ENCODE assay signal across 19 mouse cellular contexts in the genomic region with DNA sequence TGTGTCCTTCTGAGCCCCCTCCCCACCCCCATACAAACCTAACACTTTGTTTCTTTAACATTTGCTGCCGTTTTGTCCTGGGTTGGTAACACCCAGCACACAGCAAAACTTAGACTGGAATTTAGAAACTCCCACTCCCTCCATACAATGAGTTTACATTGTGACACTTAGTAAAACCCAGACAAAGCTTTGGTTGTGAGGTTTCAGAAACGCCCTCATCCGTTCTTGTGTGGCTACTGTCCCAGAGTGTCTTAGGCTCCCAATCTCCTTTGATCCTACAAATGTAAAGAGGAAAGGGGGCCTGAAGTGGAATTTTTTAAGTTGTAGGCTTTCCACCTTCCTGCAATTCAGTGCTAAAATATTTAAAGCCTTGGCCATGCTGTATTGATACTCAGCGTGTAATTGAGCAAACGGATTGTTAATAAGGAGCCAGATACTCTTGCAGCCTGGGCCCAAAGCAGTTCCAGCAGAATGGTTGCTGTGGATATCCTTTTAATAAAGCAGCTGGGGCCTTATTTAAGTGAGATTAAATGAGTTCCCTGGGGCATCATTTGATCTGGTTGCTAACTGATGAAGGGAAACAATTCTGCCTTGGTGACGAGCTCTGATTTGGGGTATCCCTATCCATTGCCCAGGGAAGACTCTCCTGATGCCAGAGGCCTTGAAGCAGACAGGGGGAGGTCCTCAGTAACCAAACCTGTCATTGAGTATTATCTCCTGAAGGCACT. TPM values are rescaled to one million over a fixed set of nuclear protein-coding genes. Genes with fewer than 3 reads are reported as not detected.
DNase-seq lines count a peak whose midpoint lies in the region; ATAC-seq and TF ChIP-seq lines count a peak whose summit lies in the region.
"Had no signal": no experiment of that assay in that cellular context is flagged by ENCODE, and none has a peak within 500 bp of the region (broad histone marks: within the 10 kb centered on the region; RNA-seq: fewer than 3 reads in every experiment).

No protein-coding gene starts in this region.

- ATAC-seq in forebrain, embryonic 14.5 days: no peak
- no peak for ATAC-seq in forebrain, embryonic 16.5 days
- no peak for ATAC-seq in hindbrain, embryonic 16.5 days
- ATAC-seq in midbrain, postnatal 0 days (ENCODE audit: low FRiP score): no peak
- ATAC-seq: intestine, embryonic 15.5 days had no signal

- intact Hi-C loops in heart, postnatal 36 days (cut with DNase I): no loop called here

- WGBS in forebrain, embryonic 14.5 days: 8% methylated on average over 6 of the region's 6 CpGs
- WGBS in forebrain, embryonic 16.5 days: 7% methylated on average over 6 of the region's 6 CpGs
- WGBS in hindbrain, embryonic 16.5 days: 29% methylated on average over 6 of the region's 6 CpGs
- WGBS in midbrain, postnatal 0 days: 15% methylated on average over 6 of the region's 6 CpGs

- no peak overlapping the region for H3K4me2 ChIP-seq in forebrain, embryonic 14.5 days (ENCODE audit: low read length)
- no peak overlapping the region for H3K4me2 ChIP-seq in forebrain, embryonic 16.5 days (ENCODE audit: low read length)
- H3K4me2 ChIP-seq in hindbrain, embryonic 16.5 days (ENCODE audit: low read length): no peak overlapping the region
- H3K4me2 ChIP-seq in midbrain, postnatal 0 days (ENCODE audit: low read depth, low read length, poor library complexity, severe bottlenecking): no peak overlapping the region
- H3K4me2 ChIP-seq: embryonic facial prominence, embryonic 13.5 days; forebrain, embryonic 12.5 days; intestine, embryonic 15.5 days; limb, embryonic 13.5 days; stomach, embryonic 15.5 days had no signal

- H3K27ac ChIP-seq in forebrain, embryonic 14.5 days (ENCODE audit: low read depth, low read length): no peak overlapping the region
- H3K27ac ChIP-seq in forebrain, embryonic 16.5 days (ENCODE audit: low read length): no peak overlapping the region
- peak overlapping the region; percentile 13; the same call in 1 of the 2 replicates for H3K27ac ChIP-seq in hindbrain, embryonic 16.5 days (ENCODE audit: low read depth, low read length)
- no peak overlapping the region for H3K27ac ChIP-seq in midbrain, postnatal 0 days (ENCODE audit: low read depth, low read length)
- H3K27ac ChIP-seq: embryonic facial prominence, embryonic 13.5 days; forebrain, embryonic 12.5 days; intestine, embryonic 15.5 days; kidney, postnatal 0 days; limb, embryonic 13.5 days; stomach, embryonic 15.5 days had no signal

- no peak for TF ChIP-seq POLR2A in brain, embryonic 14.5 days (IDR thresholded peaks at IDR 0.05; ENCODE audit: borderline replicate concordance, extremely low read depth, insufficient read depth, insufficient read length, poor library complexity, severe bottlenecking)

- no peak overlapping the region for H3K9ac ChIP-seq in forebrain, embryonic 14.5 days (ENCODE audit: low read length)
- H3K9ac ChIP-seq in forebrain, embryonic 16.5 days (replicated peaks; ENCODE audit: low read depth, low read length): no peak overlapping the region
- H3K9ac ChIP-seq in hindbrain, embryonic 16.5 days (ENCODE audit: low read depth, low read length): 0 out of 2 replicates have a peak overlapping the region, but pooled peaks have one; percentile 20
- no peak overlapping the region for H3K9ac ChIP-seq in midbrain, postnatal 0 days (replicated peaks; ENCODE audit: low read length, poor library complexity, severe bottlenecking)
- H3K9ac ChIP-seq: embryonic facial prominence, embryonic 13.5 days; forebrain, embryonic 12.5 days; intestine, embryonic 15.5 days; limb, embryonic 13.5 days; stomach, embryonic 15.5 days had no signal

- H3K9me3 ChIP-seq in forebrain, embryonic 14.5 days (replicated peaks; ENCODE audit: control insufficient read depth, low read length): no peaks in the 10 kb centered on the region
- no peaks in the 10 kb centered on the region for H3K9me3 ChIP-seq in forebrain, embryonic 16.5 days (ENCODE audit: control insufficient read depth, low read length)
- no peaks in the 10 kb centered on the region for H3K9me3 ChIP-seq in hindbrain, embryonic 16.5 days (ENCODE audit: control insufficient read depth, low read length)
- no peaks in the 10 kb centered on the region for H3K9me3 ChIP-seq in midbrain, postnatal 0 days (ENCODE audit: low read length)
- H3K9me3 ChIP-seq: embryonic facial prominence, embryonic 13.5 days; forebrain, embryonic 12.5 days; intestine, embryonic 15.5 days; limb, embryonic 13.5 days; stomach, embryonic 15.5 days had no signal

- H3K27me3 ChIP-seq in forebrain, embryonic 14.5 days (replicated peaks; ENCODE audit: control insufficient read depth, insufficient read depth, low read length): no peaks in the 10 kb centered on the region
- H3K27me3 ChIP-seq in forebrain, embryonic 16.5 days (replicated peaks; ENCODE audit: control insufficient read depth, insufficient read depth, low read length): 0 out of 2 replicates have a peak, but pooled peaks cover 3% of the 10 kb centered on the region
- H3K27me3 ChIP-seq in hindbrain, embryonic 16.5 days (replicated peaks; ENCODE audit: control insufficient read depth, insufficient read depth, low read length): no peaks in the 10 kb centered on the region
- H3K27me3 ChIP-seq in midbrain, postnatal 0 days (ENCODE audit: insufficient read depth, low read length): no peaks in the 10 kb centered on the region
- H3K27me3 ChIP-seq: stomach, embryonic 15.5 days had no signal

- DNase-seq in forebrain, embryonic 14.5 days (ENCODE audit: low spot score): peak; percentile 46
- DNase-seq in brain, embryonic 14.5 days (ENCODE audit: low read depth): peak; percentile 76
- DNase-seq in midbrain, postnatal 0 days (ENCODE audit: low spot score): peak; percentile 55
- DNase-seq in heart, postnatal 36 days: no peak
- no peak for DNase-seq in urinary bladder, postnatal 4 days (ENCODE audit: low spot score in 2 of 2)
- DNase-seq: cerebellum, adult 11 months; cerebellum, postnatal 36 days; heart, postnatal 10 days; thymus, postnatal 25 days had no signal

- no peak for TF ChIP-seq CTCF in brain, embryonic 14.5 days (IDR thresholded peaks at IDR 0.05; ENCODE audit: borderline replicate concordance, extremely low read depth, insufficient read depth, insufficient read length)
- TF ChIP-seq CTCF in midbrain, postnatal 0 days (IDR thresholded peaks at IDR 0.05): no peak

- no peak overlapping the region for H3K4me3 ChIP-seq in forebrain, embryonic 14.5 days (ENCODE audit: low read depth, low read length)
- H3K4me3 ChIP-seq in forebrain, embryonic 16.5 days (replicated peaks; ENCODE audit: low read length): no peak overlapping the region
- H3K4me3 ChIP-seq in hindbrain, embryonic 16.5 days (ENCODE audit: low read length): no peak overlapping the region
- H3K4me3 ChIP-seq in midbrain, postnatal 0 days (ENCODE audit: low read depth, low read length): no peak overlapping the region
- H3K4me3 ChIP-seq: embryonic facial prominence, embryonic 13.5 days; forebrain, embryonic 12.5 days; intestine, embryonic 15.5 days; limb, embryonic 13.5 days; myocyte; stomach, embryonic 15.5 days had no signal

- H3K36me3 ChIP-seq in forebrain, embryonic 14.5 days (ENCODE audit: control insufficient read depth, insufficient read depth, low read length): no peaks in the 10 kb centered on the region
- H3K36me3 ChIP-seq in forebrain, embryonic 16.5 days (ENCODE audit: control insufficient read depth, insufficient read depth): no peaks in the 10 kb centered on the region
- H3K36me3 ChIP-seq in hindbrain, embryonic 16.5 days (ENCODE audit: control insufficient read depth, insufficient read depth, low read length): no peaks in the 10 kb centered on the region
- H3K36me3 ChIP-seq in midbrain, postnatal 0 days (ENCODE audit: insufficient read depth, low read length): no peaks in the 10 kb centered on the region
- H3K36me3 ChIP-seq: embryonic facial prominence, embryonic 13.5 days; forebrain, embryonic 12.5 days; intestine, embryonic 15.5 days; limb, embryonic 13.5 days; stomach, embryonic 15.5 days had no signal

- H3K4me1 ChIP-seq in forebrain, embryonic 14.5 days (ENCODE audit: control insufficient read depth, insufficient read depth, low read length): peaks cover 5% of the 10 kb centered on the region; the same call in 1 of the 2 replicates
- H3K4me1 ChIP-seq in forebrain, embryonic 16.5 days (replicated peaks; ENCODE audit: control insufficient read depth, insufficient read depth, low read length): no peaks in the 10 kb centered on the region
- peaks cover 7% of the 10 kb centered on the region; the same call in 1 of the 2 replicates for H3K4me1 ChIP-seq in hindbrain, embryonic 16.5 days (ENCODE audit: control insufficient read depth, insufficient read depth, low read depth, low read length)
- no peaks in the 10 kb centered on the region for H3K4me1 ChIP-seq in midbrain, postnatal 0 days (ENCODE audit: insufficient read depth, low read length)
- H3K4me1 ChIP-seq: embryonic facial prominence, embryonic 13.5 days; intestine, embryonic 15.5 days; limb, embryonic 13.5 days; stomach, embryonic 15.5 days had no signal

RNA-seq across cellular contexts. Expression of a gene that starts 6.6 kb away (rescaled TPM):
- 0.17 TPM in 1 of 2 replicates, not detected in the other for polyA plus RNA-seq in forebrain, embryonic 14.5 days (2014; fragmentation: Nextera tagmentation; extraction: Ambion mirVana)
- polyA plus RNA-seq in forebrain, embryonic 16.5 days (2015; fragmentation: Nextera tagmentation; extraction: Ambion mirVana): 0.10 and 0.14 TPM in 2 replicates
- polyA plus RNA-seq in brain, embryonic 14.5 days (2012; rRNA removed): 1.1 and 1.7 TPM in 2 replicates
- polyA plus RNA-seq in hindbrain, embryonic 16.5 days (2015; fragmentation: Nextera tagmentation; extraction: Ambion mirVana): 0.15 and 0.27 TPM in 2 replicates
- total RNA-seq in midbrain, postnatal 0 days (2014; rRNA removed): 0.76 and 1.6 TPM in 2 replicates
- polyA plus RNA-seq in midbrain, postnatal 0 days (2015; fragmentation: Nextera tagmentation; extraction: Ambion mirVana): 0.09 and 0.14 TPM in 2 replicates
- total RNA-seq in heart, postnatal 36 days (2021): under 1 TPM; 0.51 to 0.78 TPM
- total RNA-seq: megakaryocyte progenitor cell, adult 5-6 weeks had no signal
- polyA plus RNA-seq: kidney, postnatal 0 days had no signal

RNA-seq across cellular contexts. Expression of a gene that starts 21.2 kb away (rescaled TPM):
- 0.08 and 0.11 TPM in 2 replicates for polyA plus RNA-seq in forebrain, embryonic 14.5 days (2014; fragmentation: Nextera tagmentation; extraction: Ambion mirVana)
- 0.06 and 0.21 TPM in 2 replicates for polyA plus RNA-seq in forebrain, embryonic 16.5 days (2015; fragmentation: Nextera tagmentation; extraction: Ambion mirVana)
- 0.71 and 1.2 TPM in 2 replicates for polyA plus RNA-seq in brain, embryonic 14.5 days (2012; rRNA removed)
- polyA plus RNA-seq in hindbrain, embryonic 16.5 days (2015; fragmentation: Nextera tagmentation; extraction: Ambion mirVana): 0.07 and 0.16 TPM in 2 replicates
- 0.14 and 0.88 TPM in 2 replicates for total RNA-seq in midbrain, postnatal 0 days (2014; rRNA removed)
- polyA plus RNA-seq in midbrain, postnatal 0 days (2015; fragmentation: Nextera tagmentation; extraction: Ambion mirVana): 0.09 and 0.10 TPM in 2 replicates
- total RNA-seq in heart, postnatal 36 days (2021): 1 to 10 TPM; 4.9 to 6.7 TPM
- total RNA-seq: megakaryocyte progenitor cell, adult 5-6 weeks had no signal

RNA-seq across cellular contexts. Expression of a gene that starts 50.3 kb away (rescaled TPM):
- 7.4 and 8.1 TPM in 2 replicates for polyA plus RNA-seq in forebrain, embryonic 14.5 days (2014; fragmentation: Nextera tagmentation; extraction: Ambion mirVana)
- polyA plus RNA-seq in forebrain, embryonic 16.5 days (2015; fragmentation: Nextera tagmentation; extraction: Ambion mirVana): 11.1 and 13.6 TPM in 2 replicates
- 12.9 and 13.5 TPM in 2 replicates for polyA plus RNA-seq in brain, embryonic 14.5 days (2012; rRNA removed)
- 11.9 and 14.9 TPM in 2 replicates for polyA plus RNA-seq in hindbrain, embryonic 16.5 days (2015; fragmentation: Nextera tagmentation; extraction: Ambion mirVana)
- 8.2 and 12.5 TPM in 2 replicates for total RNA-seq in midbrain, postnatal 0 days (2014; rRNA removed)
- 7.3 and 9.1 TPM in 2 replicates for polyA plus RNA-seq in midbrain, postnatal 0 days (2015; fragmentation: Nextera tagmentation; extraction: Ambion mirVana)
- total RNA-seq in heart, postnatal 36 days (2021): 10 to 100 TPM; 13.4 to 14.5 TPM

Comparison
In these comparisons a context has a peak if more than half of its experiments do, and no peak if none do; other contexts are left out.
1. DNase-seq: peak in forebrain, embryonic 14.5 days (single experiment), brain, embryonic 14.5 days (single experiment) and midbrain, postnatal 0 days (single experiment); none in heart, postnatal 36 days (0 of 2) and urinary bladder, postnatal 4 days (0 of 2).